Mouse (Mus musculus): Measurements from ENCODE around the gene Pigm. TPM values are rescaled to one million over a fixed set of nuclear protein-coding genes. Genes with fewer than 3 reads are reported as not detected.

Gene Pigm
- polyA plus RNA-seq (2017; shearing (Covaris generic)): 1 to 10 TPM; 6.4 to 6.8 TPM

DNA sequence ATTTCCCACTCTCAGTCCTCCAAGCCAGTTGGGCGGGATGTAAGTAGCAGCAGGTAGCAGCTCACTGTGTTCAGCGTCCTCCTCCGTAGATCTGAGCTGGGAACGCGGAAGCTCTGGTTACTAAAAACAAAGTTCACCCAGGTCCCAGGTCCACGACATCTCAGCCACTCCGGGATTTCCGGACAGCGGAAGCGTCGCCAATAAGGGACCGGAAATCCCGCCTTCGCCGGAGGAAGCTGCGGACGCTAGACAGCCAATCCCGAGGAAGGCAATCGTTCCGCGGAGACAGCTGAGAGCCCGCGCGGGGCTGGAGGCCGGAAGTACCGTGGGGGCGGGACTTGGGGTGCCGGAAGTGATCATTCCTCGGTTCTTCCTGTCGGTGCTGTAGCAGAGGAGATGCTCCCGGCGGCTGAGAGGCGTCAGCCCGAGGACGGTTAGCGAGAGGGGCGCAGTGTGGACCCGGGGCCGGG is at the start of gene Pigm:
TSS of gene Pigm (plus strand) at position 349 of the 470 bp plus-strand sequence.

DNA sequence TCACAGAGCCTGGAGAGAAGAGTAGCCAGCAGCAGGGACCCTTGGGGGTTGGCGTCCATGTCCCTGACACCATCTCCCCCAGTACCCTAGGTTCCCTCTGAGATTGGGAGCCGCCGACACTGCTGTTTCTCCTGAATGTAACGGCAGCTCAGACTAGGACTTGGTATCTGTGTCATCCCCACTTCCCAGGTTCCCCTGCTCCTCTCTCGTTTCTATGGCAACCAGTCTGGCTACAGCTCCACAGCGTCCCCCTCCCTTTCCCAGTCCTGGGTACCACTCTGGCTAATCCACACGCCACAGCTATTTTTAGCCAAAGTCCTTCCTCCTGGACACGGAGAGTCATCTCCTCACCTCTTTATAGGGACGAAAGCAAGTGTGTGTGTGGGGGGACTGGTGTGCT is 47.2 kb upstream of the Pigm start, which contains the start of gene Kcnj9:
TSS of gene Kcnj9 (minus strand) at position 188 of the 400 bp plus-strand sequence.

DNA sequence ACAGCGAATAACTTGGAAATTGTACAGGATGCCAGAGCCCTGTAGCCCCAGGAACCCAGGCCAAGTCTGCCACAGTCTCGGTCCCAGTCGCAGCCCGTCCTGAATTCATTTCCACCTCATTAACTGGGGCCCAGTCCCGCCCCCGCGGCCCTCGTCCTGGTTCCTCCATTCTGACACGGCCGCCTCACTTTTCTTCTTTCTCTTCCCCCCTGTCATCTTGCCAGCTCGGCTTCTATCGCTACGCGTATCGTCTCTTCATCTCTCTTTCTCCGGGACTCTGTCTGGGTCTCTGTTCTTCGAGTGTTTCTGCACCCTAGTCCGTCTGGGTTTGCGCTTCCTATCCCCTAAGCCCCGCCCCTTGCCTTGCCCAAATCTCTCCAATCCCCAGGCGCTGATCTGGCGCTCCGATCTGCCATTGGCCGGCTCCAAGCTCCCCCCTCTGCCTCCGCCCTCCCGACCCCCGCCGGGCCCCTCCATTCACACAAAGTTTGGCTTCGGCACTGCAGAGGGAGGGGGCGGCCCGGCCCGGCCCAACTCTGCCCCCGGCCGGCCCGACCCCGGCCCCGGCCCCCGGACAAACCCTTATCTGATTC is 35.5 kb upstream of the Pigm start, which contains the start of gene Kcnj10:
TSS of gene Kcnj10 (plus strand) at position 482 of the 593 bp plus-strand sequence.

Other genes starting within 250 kb of the Pigm start
- gene Pex19, start 249.8 kb upstream of the Pigm start, polyA plus RNA-seq (2017; shearing (Covaris generic)): 10 to 100 TPM; 58.1 to 61.7 TPM
- gene Dcaf8, start 228.5 kb upstream of the Pigm start, polyA plus RNA-seq (2017; shearing (Covaris generic)): 100 to 1,000 TPM; 103 to 111 TPM
- gene Pea15a, start 169.7 kb upstream of the Pigm start, polyA plus RNA-seq (2017; shearing (Covaris generic)): 10 to 100 TPM; 40.7 to 73.2 TPM
- gene Casq1, start 156.7 kb upstream of the Pigm start, polyA plus RNA-seq (2017; shearing (Covaris generic)): not detected
- not detected for gene Atp1a4, start 118.1 kb upstream of the Pigm start, polyA plus RNA-seq (2017; shearing (Covaris generic))
- gene Igsf8, start 114.9 kb upstream of the Pigm start, polyA plus RNA-seq (2017; shearing (Covaris generic)): 10 to 100 TPM; 15.4 to 31.1 TPM
- under 1 TPM; 0.17 to 0.42 TPM for gene Atp1a2, start 78.5 kb upstream of the Pigm start, polyA plus RNA-seq (2017; shearing (Covaris generic))
- gene Kcnj9, start 47.2 kb upstream of the Pigm start, polyA plus RNA-seq (2017; shearing (Covaris generic)): not detected
- not detected for gene Kcnj10, start 35.3 kb upstream of the Pigm start, polyA plus RNA-seq (2017; shearing (Covaris generic))
- gene Slamf9, start 98.8 kb downstream of the Pigm start, polyA plus RNA-seq (2017; shearing (Covaris generic)): not detected
- under 1 TPM; 0.18 to 0.48 TPM for gene Igsf9, start 105.2 kb downstream of the Pigm start, polyA plus RNA-seq (2017; shearing (Covaris generic))
- 100 to 1,000 TPM; 173 to 356 TPM for gene Tagln2, start 123.5 kb downstream of the Pigm start, polyA plus RNA-seq (2017; shearing (Covaris generic))
- gene Cfap45, start 144.3 kb downstream of the Pigm start, polyA plus RNA-seq (2017; shearing (Covaris generic)): 1 to 10 TPM in 1 of 2 experiments, under 1 TPM in 1; 0.21 to 1.2 TPM
- not detected for gene Vsig8, start 179.4 kb downstream of the Pigm start, polyA plus RNA-seq (2017; shearing (Covaris generic))
- 1 to 10 TPM in 1 of 2 experiments, under 1 TPM in 1; 0.25 to 1.2 TPM for gene Slamf8, start 214.0 kb downstream of the Pigm start, polyA plus RNA-seq (2017; shearing (Covaris generic))
- gene Fcrl6, start 226.0 kb downstream of the Pigm start, polyA plus RNA-seq (2017; shearing (Covaris generic)): not detected

All from activated CD4-positive, CD25-positive, alpha-beta regulatory T cell (primary cell).